Mouse (Mus musculus) monocyte, adult 59 days (primary cell): Measurements from ENCODE around the gene Akirin2. TPM values are rescaled to one million over a fixed set of nuclear protein-coding genes. Genes with fewer than 3 reads are reported as not detected.

Experiments used
- total RNA-seq, 2 experiments: library from RNA; stranded (reverse); gene quantifications; one replicate each; pipeline ENCODE4 v1.2.4; 2023

Akirin2 gene
- 10 to 100 TPM; 69.1 to 73.2 TPM for total RNA-seq

DNA sequence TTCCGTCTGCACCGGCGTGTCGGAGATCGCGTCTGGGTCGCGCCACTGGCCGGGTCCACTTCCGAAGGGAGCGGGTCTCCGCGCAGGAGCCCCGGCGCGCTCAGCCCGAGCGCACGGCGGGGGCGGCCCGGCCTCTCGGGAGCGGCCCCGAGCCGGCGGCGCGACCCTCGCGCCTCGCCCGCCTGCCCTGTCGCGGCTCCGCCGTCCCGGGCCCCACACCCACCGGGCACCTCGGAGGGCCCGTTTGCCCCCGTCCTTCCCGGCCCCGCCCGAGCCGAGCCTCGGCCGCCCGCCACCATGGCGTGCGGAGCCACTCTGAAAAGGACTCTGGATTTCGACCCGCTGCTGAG is at the start of gene Akirin2:
Gene Akirin2, plus strand, starts transcription at position 190 of the 350 bp plus-strand sequence.

DNA sequence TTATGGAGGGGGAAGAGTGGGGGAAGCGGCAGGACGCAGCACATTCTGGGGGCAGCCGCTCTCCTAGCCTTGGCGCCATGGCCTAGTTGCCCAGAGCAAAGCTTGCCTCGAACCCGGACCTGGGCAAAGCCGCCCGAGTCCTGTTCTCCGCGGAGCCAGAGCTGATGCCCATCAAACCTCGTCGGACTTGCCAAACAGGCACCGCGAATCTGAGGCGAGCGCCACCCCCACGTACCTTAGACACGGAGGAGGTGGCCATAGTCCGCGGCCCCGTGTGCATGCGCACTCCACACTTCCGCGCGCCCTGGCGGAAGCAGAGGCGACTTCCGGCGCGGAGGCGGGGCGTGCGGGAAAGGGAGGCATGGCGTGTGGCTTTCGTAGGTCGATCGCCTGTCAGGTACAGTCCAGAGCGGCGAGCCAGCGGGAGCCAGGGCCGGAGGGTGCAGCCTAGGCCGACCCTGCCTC is 63.9 kb downstream of the Akirin2 start, which contains the start of the genes Orc3 and Rars2:
Gene Orc3, minus strand, starts transcription at position 315 of the 465 bp plus-strand sequence.
Gene Rars2, plus strand, starts transcription at position 328 of the 465 bp plus-strand sequence.

Other genes with a start within 250 kb of the Akirin2 start
- gene Orc3, start 64.0 kb downstream of the Akirin2 start, total RNA-seq, result 10 to 100 TPM; 50.0 to 51.4 TPM
- gene Rars2, start 64.0 kb downstream of the Akirin2 start, total RNA-seq, result 10 to 100 TPM; 13.1 to 15.1 TPM
- gene Slc35a1, start 136.5 kb downstream of the Akirin2 start, total RNA-seq, result 10 to 100 TPM; 13.4 to 18.9 TPM
- gene Cfap206, start 179.3 kb downstream of the Akirin2 start, total RNA-seq, result not detected
- gene Gm136, start 205.3 kb downstream of the Akirin2 start, total RNA-seq, result not detected
- gene Smim8, start 227.5 kb downstream of the Akirin2 start, total RNA-seq, result 1 to 10 TPM; 6.1 to 7.1 TPM